Mouse (Mus musculus) heart, postnatal 36 days (tissue): Measurements from ENCODE around the gene Stk32b. TPM values are rescaled to one million over a fixed set of nuclear protein-coding genes. Genes with fewer than 3 reads are reported as not detected.

ENCODE experiments used
- DNase-seq, 2 experiments: peaks; one replicate each; pipeline ENCODE4 v3.0.0; 2021 to 2022
- intact Hi-C: fragments of 180-260 bp; cut with DNase I; formaldehyde crosslinking; loops from one replicate; pipeline ENCODE4 v1.15.1; 2025
- total RNA-seq, 2 experiments: library from RNA; stranded (reverse); gene quantifications; 2 replicates each; pipeline ENCODE4 v1.2.3; 2021

Gene Stk32b
- total RNA-seq, result under 1 TPM; 0.19 to 0.35 TPM

GRCm38 (mm10) chr5:37716505-37717372, at the start of gene Stk32b:
Gene Stk32b (minus strand): TSS chr5:37717171.
- no peak for DNase-seq
- intact Hi-C loops, result loop anchor here (1.0 to 2.0 kb wide), 2 partner anchors 252 to 418 kb away; no protein-coding TSS in a partner anchor

- DNase-seq, result no peak
- intact Hi-C loops, result no loop called here
Measured at GRCm38 (mm10) chr5:37765851-37766250, 48.9 kb upstream of the Stk32b start.

GRCm38 (mm10) chr5:37762046-37762445, 45.1 kb upstream of the Stk32b start:
- intact Hi-C loops, result no loop called here
- peak in 1 of 2 experiments; percentile 21 for DNase-seq

GRCm38 (mm10) chr5:37753366-37753765, 36.4 kb upstream of the Stk32b start:
- no peak for DNase-seq

GRCm38 (mm10) chr5:37752027-37752967, 35.3 kb upstream of the Stk32b start:
- DNase-seq, result peak; percentile 51 to 56
- intact Hi-C loops, result loop anchor here (1.0 to 5.0 kb wide), 2 partner anchors 340 to 454 kb away; no protein-coding TSS in a partner anchor

More at GRCm38 (mm10) chr5:37753366-37753765, 36.4 kb upstream of the Stk32b start:
- intact Hi-C loops, result loop anchor here (5.0 kb wide), 1 partner anchor 339 kb away; no protein-coding TSS in a partner anchor

- intact Hi-C loops, result no loop called here
- no peak for DNase-seq
Measured at GRCm38 (mm10) chr5:37743889-37744707, 27.1 kb upstream of the Stk32b start.

GRCm38 (mm10) chr5:37736213-37736612, 19.2 kb upstream of the Stk32b start:
- no peak for DNase-seq
- intact Hi-C loops, result no loop called here

GRCm38 (mm10) chr5:37735224-37735623, 18.3 kb upstream of the Stk32b start, which contains the start of gene Cytl1:
Gene Cytl1 (plus strand): TSS chr5:37735519.
- peak in 1 of 2 experiments; percentile 14 for DNase-seq
- intact Hi-C loops, result no loop called here

GRCm38 (mm10) chr5:37730781-37731180, 13.8 kb upstream of the Stk32b start:
- intact Hi-C loops, result no loop called here
- DNase-seq, result peak; percentile 25 to 42

GRCm38 (mm10) chr5:37725220-37725886, 8.4 kb upstream of the Stk32b start:
- intact Hi-C loops, result no loop called here
- peak in 1 of 2 experiments; percentile 15 for DNase-seq

GRCm38 (mm10) chr5:37720670-37721069, 3.7 kb upstream of the Stk32b start:
- intact Hi-C loops, result no loop called here
- DNase-seq, result no peak

GRCm38 (mm10) chr5:37717384-37717963, 503 bp upstream of the Stk32b start:
- peak; percentile 30 to 50 for DNase-seq
- intact Hi-C loops, result loop anchor here (1.0 to 2.0 kb wide), 2 partner anchors 253 to 419 kb away; no protein-coding TSS in a partner anchor

- intact Hi-C loops, result no loop called here
- no peak for DNase-seq
Measured at GRCm38 (mm10) chr5:37709257-37709904, 7.6 kb downstream of the Stk32b start.

GRCm38 (mm10) chr5:37708124-37708523, 8.8 kb downstream of the Stk32b start:
- DNase-seq, result no peak
- intact Hi-C loops, result no loop called here

- intact Hi-C loops, result no loop called here
- DNase-seq, result no peak
Measured at GRCm38 (mm10) chr5:37704962-37705361, 12.0 kb downstream of the Stk32b start.

- no peak for DNase-seq
- intact Hi-C loops, result no loop called here
Measured at GRCm38 (mm10) chr5:37699757-37700156, 17.2 kb downstream of the Stk32b start.

- DNase-seq, result no peak
- intact Hi-C loops, result no loop called here
Measured at GRCm38 (mm10) chr5:37697286-37697685, 19.7 kb downstream of the Stk32b start.

GRCm38 (mm10) chr5:37695773-37696172, 21.2 kb downstream of the Stk32b start:
- intact Hi-C loops, result no loop called here
- no peak for DNase-seq
